Mouse (Mus musculus) brain, embryonic 14.5 days (tissue): Measurements from ENCODE around the gene Pyroxd2.

Source experiments
- CTCF ChIP-seq: fragments of 200-500 bp; IDR thresholded peaks from 2 replicates; pipeline ENCODE4 v1.5.1; 2012; ENCODE audit warnings: inconsistent platforms, mild to moderate bottlenecking, moderate library complexity, borderline replicate concordance; ENCODE audit not compliant: insufficient read depth, insufficient read length; ENCODE audit errors: extremely low read depth
- POLR2A ChIP-seq: fragments of 200-500 bp; IDR thresholded peaks from 2 replicates; pipeline ENCODE4 v1.6.1; 2012; ENCODE audit warnings: mild to moderate bottlenecking, inconsistent platforms, borderline replicate concordance; ENCODE audit not compliant: poor library complexity, insufficient read depth, insufficient read length, severe bottlenecking; ENCODE audit errors: extremely low read depth

- TF ChIP-seq CTCF (no peak), POLR2A (no peak)
Measured at GRCm38 (mm10) chr19:42734982-42735381, 17.6 kb downstream of the Pyroxd2 start.
